Mouse (Mus musculus) lung, adult 2 months (tissue): ENCODE measurements around the gene Tmem218.

Experiments used
- CTCF ChIP-seq: fragments of 200-500 bp; IDR thresholded peaks from 2 replicates; pipeline ENCODE4 v1.5.1; 2011; ENCODE audit warnings: mild to moderate bottlenecking, low read length, control low read depth; ENCODE audit not compliant: insufficient read depth
- POLR2A ChIP-seq: fragments of 200-500 bp; IDR thresholded peaks from 2 replicates; pipeline ENCODE4 v1.6.1; 2011; ENCODE audit warnings: low read depth, mild to moderate bottlenecking, control low read depth, low read length, borderline replicate concordance; ENCODE audit errors: extremely low read depth

GRCm38 (mm10) chr9:37178911-37179310, 29.1 kb upstream of the Tmem218 start:
- TF ChIP-seq CTCF (no peak), POLR2A (no peak)
